Mouse (Mus musculus) thymus, adult 18-20 months (tissue): ENCODE data around the gene Fasn.

Experiments used
- DNase-seq, 2 experiments: peaks; one replicate each; pipeline ENCODE4 v3.0.0; 2022; ENCODE audit warnings: mixed read lengths in 2 of 2

Fasn gene

GRCm38 (mm10) chr11:120826016-120826953 lies 1.9 kb upstream of the Fasn start:
- DNase-seq = no peak

DNA sequence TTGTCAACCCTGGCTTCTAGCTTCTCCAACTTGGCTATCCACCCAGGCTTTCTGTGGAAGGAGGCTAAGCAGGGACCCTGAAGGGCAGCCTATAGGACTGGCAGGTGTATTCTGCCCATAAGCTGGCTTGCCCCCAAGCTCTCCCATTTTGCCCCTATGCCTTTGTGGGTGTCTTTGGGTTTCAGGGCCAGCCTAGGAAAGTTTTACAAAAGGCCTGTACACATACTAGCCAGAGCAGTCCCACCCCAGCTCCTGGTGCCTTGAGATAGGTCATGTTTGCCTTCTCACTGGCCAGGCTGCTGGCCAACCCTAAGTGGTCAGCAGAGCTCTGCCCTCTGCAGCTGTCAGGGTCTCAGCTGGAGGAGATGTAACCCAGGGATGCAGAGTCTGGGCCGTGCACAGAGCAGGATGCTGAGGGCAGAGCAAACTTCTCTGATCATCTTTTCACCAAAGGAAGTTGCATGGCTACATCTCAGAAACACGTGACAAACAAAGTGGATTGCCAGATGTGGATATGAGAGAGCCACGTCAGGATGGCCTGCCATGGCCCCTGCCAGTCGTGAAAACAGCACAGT lies 1.0 kb upstream of the Fasn start:
- DNase-seq = no peak

DNA sequence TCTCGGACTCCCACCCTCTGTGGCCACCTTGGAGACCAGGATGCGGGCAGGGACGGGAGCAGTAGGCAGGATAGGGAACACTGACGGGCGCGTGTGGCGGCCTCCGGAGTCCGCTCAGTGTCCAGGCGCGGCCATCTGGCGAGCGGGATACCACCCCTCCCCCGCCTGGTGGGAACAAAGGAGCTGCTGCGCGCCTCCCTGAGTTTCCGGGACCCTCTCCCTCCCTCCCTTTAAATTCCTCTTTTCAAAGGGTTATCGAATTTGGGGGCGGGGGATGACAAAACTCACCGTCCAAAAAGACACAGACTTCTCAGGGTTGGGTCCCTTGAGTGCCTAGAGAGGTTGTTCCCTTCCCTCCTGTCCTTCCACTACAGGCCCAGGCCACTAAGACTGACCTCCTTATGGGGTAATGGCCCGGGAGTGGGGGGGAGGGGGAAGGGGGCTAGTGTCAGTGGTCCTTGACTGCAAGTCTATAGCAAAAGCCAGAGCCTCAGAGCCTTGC lies 491 bp upstream of the Fasn start:
- peak in 1 of 2 experiments; percentile 22 for DNase-seq

DNA sequence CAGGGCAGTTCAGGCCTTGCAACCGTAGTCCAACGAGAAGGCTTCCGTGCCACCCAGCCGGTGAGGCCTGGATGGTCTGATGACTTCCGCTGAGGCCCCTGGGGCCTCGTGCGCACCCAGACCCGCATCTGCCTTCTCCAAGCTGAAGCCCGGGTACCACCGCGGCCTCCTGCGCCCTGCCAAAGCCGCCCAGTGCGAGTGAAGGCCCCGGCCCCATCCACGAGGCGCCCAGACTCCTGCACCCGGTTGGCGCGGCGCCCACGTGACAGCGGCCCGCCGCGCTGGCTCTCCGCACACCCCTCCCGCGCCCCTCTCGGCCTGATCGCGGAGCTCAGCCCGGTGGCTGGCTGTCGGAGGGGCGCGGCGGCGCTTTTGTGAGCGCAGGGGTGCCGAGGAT lies 798 bp downstream of the Fasn start:
- peak in 1 of 2 experiments; percentile 55 for DNase-seq

- no peak for DNase-seq
These were observed 1.4 kb downstream of the Fasn start for GRCm38 (mm10) chr11:120822831-120823550.

DNA sequence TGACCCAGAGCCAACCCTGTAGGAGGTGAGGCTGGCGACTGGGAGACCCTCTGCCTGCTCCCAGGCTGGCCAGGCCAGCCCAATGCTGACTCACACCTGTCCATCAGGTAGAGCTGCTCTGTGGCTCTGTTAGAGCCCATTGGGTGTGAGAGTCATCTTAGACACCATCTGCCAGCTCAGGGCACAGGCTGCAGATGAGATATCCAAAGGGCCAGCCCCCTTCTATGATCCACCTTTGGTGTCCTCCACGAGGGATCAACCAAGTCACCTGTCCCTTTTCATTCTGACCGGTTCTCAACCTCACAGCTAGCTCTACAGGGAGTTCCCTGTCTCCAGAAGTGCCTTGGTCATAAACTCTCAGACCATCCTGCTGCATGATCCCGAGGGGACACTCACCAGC lies 2.0 kb downstream of the Fasn start:
- DNase-seq = no peak

GRCm38 (mm10) chr11:120821076-120821922 lies 3.0 kb downstream of the Fasn start:
- no peak for DNase-seq

- DNase-seq = no peak
These were observed 3.8 kb downstream of the Fasn start for GRCm38 (mm10) chr11:120820546-120820945.

DNA sequence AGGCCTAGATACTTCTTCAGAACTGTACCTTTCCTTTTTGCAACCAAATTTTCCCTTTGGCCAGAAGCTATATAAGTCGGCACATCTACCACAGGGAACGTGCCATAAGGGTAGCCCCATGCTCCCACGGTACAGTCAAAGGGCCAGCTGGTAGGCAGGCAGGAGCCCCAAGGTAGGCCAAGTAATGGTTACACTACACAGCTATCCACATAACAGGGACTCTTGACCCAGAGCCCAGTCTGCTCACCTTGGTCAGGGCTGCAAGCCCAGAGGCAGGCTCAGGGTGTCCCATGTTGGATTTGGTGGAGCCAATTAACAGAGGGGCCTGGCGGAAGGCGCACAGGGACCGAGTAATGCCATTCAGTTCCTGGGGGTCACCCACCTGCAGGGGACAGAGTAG lies 4.8 kb downstream of the Fasn start:
- no peak for DNase-seq

DNA sequence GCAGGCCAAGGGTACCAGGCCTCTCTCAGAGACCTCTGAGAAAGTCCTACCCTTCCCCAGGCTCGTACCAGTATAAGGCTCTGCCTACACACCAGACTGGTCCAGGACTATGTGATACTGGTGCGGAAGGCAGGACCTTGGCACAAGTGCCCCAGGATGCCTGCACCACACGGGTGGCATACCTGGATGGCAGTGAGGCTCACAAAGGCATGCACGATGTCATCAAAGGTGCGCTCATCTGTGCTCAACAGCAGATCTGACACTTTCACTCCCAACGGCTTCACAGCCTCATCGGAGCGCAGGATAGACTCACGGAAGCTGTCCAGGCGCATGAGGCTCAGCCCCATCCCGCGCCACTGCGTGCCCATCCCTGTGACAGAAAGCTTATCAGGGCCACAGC lies 6.1 kb downstream of the Fasn start:
- no peak for DNase-seq

- DNase-seq = no peak
These were observed 7.0 kb downstream of the Fasn start for GRCm38 (mm10) chr11:120817358-120817757.

DNA sequence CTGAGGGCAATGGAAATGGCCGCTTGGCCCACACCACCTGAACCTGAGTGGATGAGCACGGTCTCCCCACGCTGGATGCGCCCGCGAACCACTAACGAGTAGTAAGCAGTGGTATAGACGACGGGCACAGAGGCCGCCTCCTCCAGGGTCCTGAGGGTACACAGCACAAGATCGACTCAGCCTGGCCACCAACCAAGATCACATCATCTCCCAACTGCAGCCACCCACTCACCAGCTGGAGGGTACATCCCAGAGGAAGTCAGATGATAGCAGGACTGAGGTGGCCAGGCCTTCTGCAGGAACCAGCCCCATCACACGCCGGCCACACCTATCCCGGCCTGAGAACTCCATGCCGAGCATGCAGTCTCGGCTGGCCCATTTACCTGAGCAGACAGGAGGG lies 12.3 kb downstream of the Fasn start:
- DNase-seq = no peak

DNA sequence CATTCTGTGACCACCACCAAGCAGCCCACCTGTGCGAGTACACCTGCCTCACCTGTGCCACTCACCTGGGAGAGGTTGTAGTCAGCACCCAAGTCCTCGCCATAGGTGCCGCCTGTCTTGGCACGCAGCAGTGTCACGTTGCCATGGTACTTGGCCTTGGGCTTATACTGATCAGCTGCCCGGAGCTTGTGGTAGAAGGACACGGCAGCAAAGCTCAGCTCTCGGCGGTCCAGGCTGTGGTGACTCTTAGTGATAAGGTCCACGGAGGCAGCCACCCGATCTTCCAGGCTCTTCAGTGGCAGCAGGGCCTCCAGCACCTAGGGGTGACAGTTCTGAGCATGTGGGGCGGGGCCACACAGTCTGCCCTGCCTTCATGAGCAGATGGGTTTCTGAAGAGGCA lies 16.3 kb downstream of the Fasn start:
- DNase-seq = no peak

DNA sequence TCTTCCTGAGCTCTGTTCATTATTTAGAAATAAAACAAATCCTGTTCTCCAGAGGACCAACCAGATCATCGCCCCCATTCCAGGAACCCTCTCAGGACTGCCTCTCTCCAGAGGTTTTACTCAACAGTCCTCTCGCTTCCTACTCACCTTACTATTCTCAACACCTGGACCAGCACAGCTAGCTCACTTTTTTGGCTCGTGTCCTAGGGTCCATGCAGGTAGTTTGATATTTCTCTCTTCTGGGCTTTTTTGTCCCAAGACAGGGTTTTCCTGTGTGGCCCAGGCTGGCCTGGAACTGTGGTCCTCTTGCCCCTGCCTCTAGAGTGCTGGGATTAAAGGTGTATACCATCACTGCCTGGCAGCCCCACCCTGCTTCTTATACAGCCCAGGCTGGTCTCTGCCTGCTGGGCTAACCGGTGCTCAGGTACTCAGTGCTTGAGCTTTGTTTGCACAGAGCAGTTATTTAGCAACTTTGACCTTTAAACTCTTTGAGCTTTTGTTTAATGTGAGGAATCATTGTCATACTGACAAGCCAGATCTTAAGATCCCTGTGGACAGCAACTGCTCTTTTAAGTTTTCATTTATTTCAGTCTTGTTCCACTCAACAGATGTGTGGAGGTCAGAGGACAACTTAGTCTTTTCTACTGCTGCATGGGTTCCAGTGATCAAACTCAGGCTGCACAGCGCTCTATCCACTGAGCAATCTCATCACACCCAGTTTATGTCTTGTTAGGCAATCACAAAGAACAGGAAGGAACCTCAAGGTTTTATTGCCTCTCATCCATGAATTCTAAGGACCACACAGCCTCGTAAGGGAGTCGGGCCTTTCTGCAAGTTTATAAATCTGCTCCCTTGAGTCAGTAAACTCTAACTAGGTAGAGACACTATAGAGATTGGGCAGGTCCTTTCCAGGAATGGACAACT lies 18.7 kb downstream of the Fasn start:
- no peak for DNase-seq

DNA sequence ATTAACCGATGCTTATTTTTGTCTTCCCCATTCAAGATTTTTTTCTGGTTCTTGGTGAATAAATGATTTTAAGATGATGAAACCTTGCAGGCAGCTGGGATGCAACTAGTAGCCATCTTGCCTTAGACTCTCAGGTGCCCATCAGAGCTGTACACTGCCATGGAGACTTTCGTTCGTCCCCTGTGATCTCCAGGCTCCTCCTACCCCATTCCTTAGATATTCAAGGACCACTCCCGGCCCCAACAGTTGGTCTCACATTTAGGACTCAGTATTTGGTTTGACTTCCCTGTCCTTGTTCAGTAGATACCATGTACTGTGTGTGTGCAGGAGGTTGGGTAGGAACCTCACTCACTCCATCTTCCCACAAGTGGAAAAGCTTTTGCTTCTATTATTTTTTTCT lies 19.6 kb downstream of the Fasn start:
- no peak for DNase-seq

- DNase-seq = no peak
These were observed 20.1 kb downstream of the Fasn start for GRCm38 (mm10) chr11:120804274-120804673.

DNA sequence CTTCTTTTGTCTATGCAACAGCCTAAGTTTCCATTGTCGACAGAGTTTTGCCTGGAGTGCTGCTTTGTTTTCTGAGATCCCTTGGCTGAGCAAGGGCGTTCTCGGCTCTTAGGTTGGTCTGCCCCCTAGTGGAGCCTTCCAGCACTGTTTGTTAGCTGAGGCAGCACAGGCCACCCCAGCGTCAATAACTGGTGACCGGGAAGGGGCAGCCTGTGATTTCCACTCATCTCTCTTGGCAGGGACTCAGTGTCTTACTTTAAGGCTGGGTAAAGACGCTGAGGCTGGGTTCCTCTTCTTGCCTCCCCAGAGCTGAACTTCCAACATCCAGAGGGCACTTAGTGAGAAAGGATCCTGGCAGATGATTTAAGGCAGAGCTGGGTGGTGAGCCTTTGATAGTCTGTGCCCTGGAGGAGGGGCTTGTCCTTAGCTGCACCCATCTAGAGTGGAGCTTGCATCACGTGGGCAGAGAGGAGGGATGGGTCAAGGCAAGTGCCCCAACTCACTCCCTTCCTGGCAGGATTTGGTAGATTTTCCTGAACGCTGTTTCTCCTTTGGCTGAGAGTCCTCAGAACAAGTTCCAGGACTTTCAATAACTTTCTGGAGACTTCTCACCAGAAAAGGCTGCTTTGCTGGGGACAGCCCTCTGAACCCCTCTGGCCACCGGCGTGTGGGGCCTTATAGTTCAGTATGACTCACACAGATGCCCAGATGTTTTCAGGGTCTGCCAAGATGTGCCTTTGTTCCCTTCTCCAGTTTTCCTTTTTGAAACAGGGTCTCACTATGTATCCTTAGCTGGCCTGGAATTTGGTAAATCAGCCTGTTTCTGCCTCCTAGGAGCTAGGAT lies 24.1 kb downstream of the Fasn start:
- DNase-seq = peak; percentile 46 to 52

GRCm38 (mm10) chr11:120799316-120799890 lies 24.9 kb downstream of the Fasn start:
- no peak for DNase-seq

GRCm38 (mm10) chr11:120798244-120798643 lies 26.1 kb downstream of the Fasn start:
- DNase-seq = no peak

DNA sequence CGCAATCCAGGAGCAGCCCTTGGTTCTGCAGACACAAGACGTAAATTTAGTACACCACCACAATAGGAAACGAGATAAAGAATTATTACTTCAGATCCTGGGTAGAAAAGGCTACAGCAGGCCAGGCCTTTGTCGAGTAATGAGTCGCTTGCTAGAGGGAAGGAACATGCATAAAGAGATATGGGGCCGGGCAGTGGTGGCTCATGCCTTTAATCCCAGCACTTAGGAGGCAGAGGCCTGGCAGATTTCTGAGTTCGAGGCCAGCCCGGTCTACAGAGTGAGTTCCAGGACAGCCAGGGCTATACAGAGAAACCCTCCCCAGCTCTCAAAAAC lies 27.8 kb downstream of the Fasn start:
- no peak for DNase-seq
